Mouse (Mus musculus) liver, postnatal 0 days (tissue): ENCODE data around the gene Ergic2. TPM values are rescaled to one million over a fixed set of nuclear protein-coding genes. Genes with fewer than 3 reads are reported as not detected.

ENCODE experiments used
- ATAC-seq: fragments of 200-750 bp; cut with Nextera tagmentation; 2 replicates; pipeline ENCODE4 v1.8.0; 2017; ENCODE audit warnings: mild to moderate bottlenecking, moderate library complexity
- DNase-seq: peaks from one replicate; pipeline ENCODE4 v3.0.0-alpha.2; 2016
- H3K27ac ChIP-seq: fragments of 300-500 bp; sonication (generic); 2 replicates; pipeline ENCODE4 v1.5.1; 2014; ENCODE audit warnings: antibody characterized with exemption, moderate library complexity, mild to moderate bottlenecking, low read depth
- H3K27me3 ChIP-seq: fragments of 300-500 bp; sonication (generic); 2 replicates; pipeline ENCODE4 v1.6.1; 2014; ENCODE audit warnings: low read length, control low read depth, mixed read lengths; ENCODE audit not compliant: insufficient read depth
- H3K36me3 ChIP-seq: fragments of 300-500 bp; sonication (generic); replicated peaks from 2 replicates; pipeline ENCODE4 v1.6.1; 2014; ENCODE audit warnings: mild to moderate bottlenecking, control low read depth, low read length, moderate library complexity, mixed read lengths; ENCODE audit not compliant: insufficient read depth
- H3K4me1 ChIP-seq: fragments of 300-500 bp; sonication (generic); 2 replicates; pipeline ENCODE4 v1.6.1; 2014; ENCODE audit warnings: antibody characterized with exemption, mild to moderate bottlenecking, control low read depth; ENCODE audit not compliant: insufficient read depth
- H3K4me2 ChIP-seq: fragments of 300-500 bp; sonication (generic); 2 replicates; pipeline ENCODE4 v1.6.1; 2014; ENCODE audit warnings: low read depth, mild to moderate bottlenecking, low read length, moderate library complexity, mixed read lengths
- H3K4me3 ChIP-seq: fragments of 300-500 bp; sonication (generic); 2 replicates; pipeline ENCODE4 v1.5.1; 2014; ENCODE audit warnings: low read depth, low read length
- H3K9ac ChIP-seq: fragments of 300-500 bp; sonication (generic); replicated peaks from 2 replicates; pipeline ENCODE4 v1.6.1; 2014; ENCODE audit warnings: mild to moderate bottlenecking, moderate library complexity
- H3K9me3 ChIP-seq: fragments of 300-500 bp; sonication (generic); 2 replicates; pipeline ENCODE4 v1.6.1; 2016; ENCODE audit warnings: mild to moderate bottlenecking, control low read depth, low read length, mixed read lengths
- CTCF ChIP-seq: sonication (generic); IDR thresholded peaks from 2 replicates; pipeline ENCODE4 v1.5.1; 2016; ENCODE audit warnings: antibody characterized with exemption, low read depth
- EP300 ChIP-seq: IDR thresholded peaks from 2 replicates; pipeline ENCODE4 v1.6.1; 2016; ENCODE audit warnings: antibody characterized with exemption, low read depth, mild to moderate bottlenecking
- WGBS: fragments of 180-500 bp; shearing (Covaris S2); extraction: QIAGEN DNeasy Blood & Tissue Kit; methylation state at CpG from one replicate; pipeline ENCODE4 v1.1.7; 2014; ENCODE audit not compliant: insufficient replicate concordance; 5-methylcytosine and 5-hydroxymethylcytosine counted together
- polyA plus RNA-seq: library from polyadenylated mRNA; unstranded; fragments of >200 nt; fragmentation: Nextera tagmentation; extraction: Ambion mirVana; gene quantifications from 2 replicates; pipeline ENCODE4 v1.2.1, GENCODE M21; 2015

Gene Ergic2
- 102 TPM in 2 replicates for polyA plus RNA-seq

DNA sequence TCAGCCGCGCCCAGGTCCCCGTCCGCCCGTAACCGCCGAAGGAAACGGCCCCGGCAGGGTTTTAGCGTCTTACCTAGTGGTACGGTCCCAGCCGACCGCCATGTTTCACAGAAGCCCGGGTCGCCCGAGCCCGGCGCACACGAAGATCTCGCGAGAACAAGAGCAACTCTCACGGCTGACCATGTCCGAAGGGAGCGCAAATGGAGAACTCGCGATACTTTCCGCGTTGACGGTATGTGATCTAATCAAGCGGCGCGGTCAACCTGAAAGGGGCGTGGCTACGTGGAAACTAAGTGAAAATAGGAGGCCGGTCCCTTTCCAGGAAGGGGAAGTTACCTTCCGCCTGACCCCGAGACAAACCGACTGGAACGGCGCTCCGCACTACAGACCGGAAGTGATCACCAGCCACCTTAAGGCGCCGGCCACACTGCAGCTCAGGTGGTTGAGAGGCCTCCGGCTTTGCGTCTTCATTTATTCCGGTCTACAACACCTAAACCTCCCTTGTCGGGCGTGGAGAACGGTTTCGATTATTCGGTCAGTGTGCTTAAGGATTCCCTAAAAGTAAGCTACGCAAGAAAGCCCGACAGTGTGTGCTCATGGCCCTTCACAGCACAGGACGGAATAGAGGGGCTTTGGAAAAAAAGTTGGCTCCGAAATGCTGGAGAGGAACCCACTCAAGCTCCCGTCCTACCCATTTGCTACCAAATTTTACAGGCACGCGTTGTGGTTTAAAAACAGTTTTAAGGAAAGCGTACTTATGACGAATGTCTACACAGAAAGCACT, at the start of gene Ergic2:
Gene Ergic2, minus strand, starts transcription at position 478 of the 784 bp plus-strand sequence.
- peak within 1 kb of the TSS; percentile 95 for H3K27ac ChIP-seq
- peak within 1 kb of the TSS; percentile 91 for H3K4me2 ChIP-seq
- H3K4me3 ChIP-seq: peak within 1 kb of the TSS; percentile 99
- peaks cover 23% of the 10 kb centered on the region for H3K4me1 ChIP-seq
- no peaks in the 10 kb centered on the region; the same call in 1 of the 2 replicates for H3K36me3 ChIP-seq
- H3K9ac ChIP-seq: peak within 1 kb of the TSS; percentile 100
- peak; percentile 98 for ATAC-seq
- H3K9me3 ChIP-seq: no peaks in the 10 kb centered on the region
- peak; percentile 96 for DNase-seq
- TF ChIP-seq CTCF (no peak), EP300 (peak; percentile 90)
- H3K27me3 ChIP-seq: no peaks in the 10 kb centered on the region
- WGBS: under 1% methylated on average over 61 of the region's 61 CpGs

DNA sequence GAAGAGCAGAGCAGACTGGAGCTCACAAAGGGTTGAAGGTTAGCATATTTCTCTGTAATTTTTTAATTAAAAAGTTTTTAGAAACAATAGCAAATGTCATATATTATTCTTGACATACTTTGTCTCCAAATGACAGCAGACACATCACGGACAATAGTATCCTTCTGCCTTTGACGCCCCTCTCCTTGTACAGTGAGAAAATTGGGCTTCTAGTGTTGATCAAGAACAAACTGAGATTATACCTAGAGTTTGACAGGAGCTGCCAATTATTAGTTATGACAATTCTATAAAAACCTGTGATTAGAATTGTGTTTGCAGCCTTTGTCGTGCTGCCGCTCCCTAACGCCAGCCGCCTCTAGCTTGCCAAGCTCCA, 48.5 kb upstream of the Ergic2 start:
- Histone ChIP-seq H3K9me3 (no peaks in the 10 kb centered on the region), H3K4me3 (no peak overlapping the region), H3K4me1 (peaks cover 4% of the 10 kb centered on the region; the same call in 1 of the 2 replicates), H3K27me3 (no peaks in the 10 kb centered on the region), H3K27ac (no peak overlapping the region), H3K4me2 (no peak overlapping the region), H3K9ac (no peak overlapping the region), H3K36me3 (no peaks in the 10 kb centered on the region)
- 86% methylated on average over 6 of the region's 6 CpGs for WGBS
- DNase-seq: no peak
- TF ChIP-seq CTCF: no peak
- no peak for TF ChIP-seq EP300
- ATAC-seq: no peak

DNA sequence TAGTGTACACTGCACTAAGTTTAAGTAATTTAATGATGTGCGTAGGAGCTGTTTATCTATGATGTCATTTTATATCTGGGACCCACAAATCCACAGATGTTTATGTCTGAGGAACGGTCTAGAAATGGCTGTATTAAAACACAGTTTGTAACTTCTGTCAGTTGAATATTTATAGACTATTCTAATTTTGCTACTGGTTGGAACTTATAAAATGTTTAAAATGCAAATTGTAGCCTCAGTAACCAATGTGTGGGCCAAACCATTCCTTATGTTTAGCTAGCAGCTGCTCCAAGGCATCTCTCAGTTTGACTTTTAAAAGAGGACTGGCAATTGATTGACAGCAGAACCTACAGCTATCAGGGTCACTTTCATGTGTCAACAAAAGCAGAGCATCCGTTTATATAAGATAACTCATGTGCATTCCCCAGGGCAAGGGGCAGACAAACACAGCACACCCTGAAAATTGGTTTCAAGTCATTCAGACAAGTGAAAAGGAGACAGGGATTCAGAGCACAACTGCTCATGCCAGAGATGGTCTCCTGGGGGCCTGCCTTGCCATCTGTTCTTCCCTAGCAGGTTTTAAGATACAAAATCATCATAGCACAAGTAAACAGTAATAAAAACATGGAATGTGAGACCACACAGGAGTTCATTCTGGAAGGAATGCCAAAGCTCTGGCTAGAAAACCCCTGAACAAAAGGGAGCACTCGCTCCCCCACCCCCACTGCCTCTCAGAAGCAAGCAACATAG, 48.0 kb upstream of the Ergic2 start:
- no peak overlapping the region for H3K27ac ChIP-seq
- H3K9ac ChIP-seq: no peak overlapping the region

DNA sequence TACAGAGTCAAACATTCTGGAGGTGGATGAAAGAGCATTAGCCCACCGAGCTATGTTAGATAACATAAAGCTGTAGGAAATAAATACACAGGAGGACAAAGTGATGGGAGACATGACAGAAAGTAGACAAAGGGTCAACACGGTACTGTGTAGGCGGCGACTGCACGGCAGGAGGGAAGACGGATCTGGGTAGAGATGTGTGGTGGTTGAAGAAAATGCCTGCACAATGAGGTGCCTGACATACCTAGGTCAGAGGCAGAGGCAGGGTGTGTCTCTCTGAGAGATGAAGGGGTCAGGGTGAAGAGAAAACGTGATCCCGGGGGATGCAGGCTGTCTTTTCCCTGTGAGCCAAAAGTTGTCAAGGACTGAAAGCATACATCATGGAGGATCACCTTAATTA, 46.9 kb upstream of the Ergic2 start:
- WGBS: 75% methylated on average over 8 of the region's 8 CpGs
- no peak overlapping the region for H3K27ac ChIP-seq
- ATAC-seq (no peak), DNase-seq (no peak)
- H3K9me3 ChIP-seq: no peaks in the 10 kb centered on the region
- TF ChIP-seq CTCF (no peak), EP300 (no peak)
- no peak overlapping the region for H3K9ac ChIP-seq
- H3K4me1 ChIP-seq: peaks cover 4% of the 10 kb centered on the region
- no peak overlapping the region for H3K4me3 ChIP-seq
- no peaks in the 10 kb centered on the region for H3K36me3 ChIP-seq
- no peaks in the 10 kb centered on the region for H3K27me3 ChIP-seq
- no peak overlapping the region for H3K4me2 ChIP-seq

More for the DNA sequence above, 48.0 kb upstream of the Ergic2 start:
- DNase-seq: no peak
- no peak overlapping the region for H3K4me3 ChIP-seq
- no peak for TF ChIP-seq EP300
- no peak for TF ChIP-seq CTCF
- no peak overlapping the region for H3K4me2 ChIP-seq
- WGBS: 51% methylated on average over 4 of the region's 4 CpGs
- H3K36me3 ChIP-seq: no peaks in the 10 kb centered on the region
- H3K27me3 ChIP-seq: no peaks in the 10 kb centered on the region
- ATAC-seq: no peak
- peaks cover 4% of the 10 kb centered on the region; the same call in 1 of the 2 replicates for H3K4me1 ChIP-seq
- no peaks in the 10 kb centered on the region for H3K9me3 ChIP-seq

DNA sequence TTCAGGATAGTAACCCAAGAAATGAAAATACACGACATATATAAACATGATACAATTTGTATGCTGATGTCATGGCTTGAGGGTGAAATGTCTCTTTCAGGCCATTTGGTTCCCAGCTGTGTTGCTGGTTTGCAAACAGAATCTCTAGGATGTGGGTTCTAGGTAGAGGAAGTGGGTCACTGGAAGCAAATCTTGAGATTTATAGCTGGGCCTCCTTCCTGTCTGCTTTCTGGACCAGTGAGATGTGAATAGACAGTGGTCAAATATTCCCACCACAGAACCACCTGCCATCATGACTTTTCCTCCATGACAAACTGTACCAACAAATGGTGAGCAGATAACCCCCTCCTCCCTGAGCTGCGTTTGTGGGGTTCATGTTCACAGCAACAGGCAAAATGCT, 45.6 kb upstream of the Ergic2 start:
- TF ChIP-seq EP300 (no peak), CTCF (no peak)
- H3K4me2 ChIP-seq: no peak overlapping the region
- H3K9me3 ChIP-seq: no peaks in the 10 kb centered on the region
- H3K4me3 ChIP-seq: no peak overlapping the region
- WGBS: 43% methylated on average over 2 of the region's 2 CpGs
- no peak overlapping the region for H3K9ac ChIP-seq
- no peak overlapping the region for H3K27ac ChIP-seq
- ATAC-seq (no peak), DNase-seq (no peak)
- H3K27me3 ChIP-seq: no peaks in the 10 kb centered on the region
- no peaks in the 10 kb centered on the region for H3K36me3 ChIP-seq
- H3K4me1 ChIP-seq: peaks cover 6% of the 10 kb centered on the region

DNA sequence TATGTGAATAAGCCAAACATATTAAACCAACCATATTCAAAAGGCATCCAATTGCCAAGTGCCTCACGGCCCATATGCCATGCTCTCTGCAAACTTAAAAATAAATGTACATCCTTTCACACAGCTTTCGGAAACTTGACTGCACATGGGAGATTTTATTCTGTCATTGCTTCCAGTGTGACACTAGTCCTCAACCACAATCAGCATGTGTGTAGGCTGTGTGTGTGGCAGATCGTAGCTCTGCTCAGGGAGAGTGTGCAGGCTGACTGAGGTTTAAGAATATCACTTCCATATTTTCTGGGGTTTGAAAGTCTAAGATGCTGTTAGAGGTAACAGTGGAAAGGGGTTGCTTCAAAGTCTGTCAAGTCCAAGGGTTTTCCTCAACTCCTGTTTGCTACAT, 43.9 kb upstream of the Ergic2 start:
- Histone ChIP-seq H3K4me3 (no peak overlapping the region), H3K9me3 (no peaks in the 10 kb centered on the region), H3K9ac (no peak overlapping the region), H3K4me1 (peaks cover 6% of the 10 kb centered on the region), H3K36me3 (no peaks in the 10 kb centered on the region), H3K27me3 (no peaks in the 10 kb centered on the region), H3K4me2 (no peak overlapping the region), H3K27ac (no peak overlapping the region)
- no peak for TF ChIP-seq EP300
- no peak for TF ChIP-seq CTCF
- DNase-seq: no peak
- no peak for ATAC-seq
- WGBS: 67% methylated on average over 3 of the region's 3 CpGs
